Mouse (Mus musculus): Measurements from ENCODE around the gene Peli1. TPM values are rescaled to one million over a fixed set of nuclear protein-coding genes. Genes with fewer than 3 reads are reported as not detected.
"Not testable (repeated sequence)": the region's sequence is repeated elsewhere in the genome, so short reads cannot be mapped to it uniquely, and the experiment has no call there.

The Peli1 gene
- polyA plus RNA-seq, 1 experiment from 2014 or later = 58.0 TPM

- H3K4me2 ChIP-seq = no peak overlapping the region
- H3K36me3 ChIP-seq = no peaks in the 10 kb centered on the region
- no peak overlapping the region for H3K9ac ChIP-seq (replicated peaks)
- H3K9me3 ChIP-seq (replicated peaks) = no peaks in the 10 kb centered on the region
- H3K27ac ChIP-seq (replicated peaks) = no peak overlapping the region
- no peak overlapping the region for H3K4me3 ChIP-seq (replicated peaks)
- H3K4me1 ChIP-seq = no peaks in the 10 kb centered on the region
- no peaks in the 10 kb centered on the region for H3K27me3 ChIP-seq (replicated peaks)
- no peak for ATAC-seq (ENCODE audit: low FRiP score)
Observed at GRCm38 (mm10) chr11:21176491-21176890, 85.4 kb downstream of the Peli1 start.

GRCm38 (mm10) chr11:21178343-21178742 lies 87.3 kb downstream of the Peli1 start:
- Histone ChIP-seq H3K9ac (replicated peaks) (no peak overlapping the region), H3K27ac (replicated peaks) (no peak overlapping the region), H3K4me1 (no peaks in the 10 kb centered on the region), H3K9me3 (replicated peaks) (no peaks in the 10 kb centered on the region), H3K4me3 (replicated peaks) (no peak overlapping the region), H3K4me2 (no peak overlapping the region), H3K27me3 (replicated peaks) (no peaks in the 10 kb centered on the region), H3K36me3 (no peaks in the 10 kb centered on the region)
- ATAC-seq (ENCODE audit: low FRiP score) = no peak; the same call in 1 of the 2 replicates
- WGBS = 57% methylated on average over 4 of the region's 4 CpGs

GRCm38 (mm10) chr11:21178998-21179645 lies 88.0 kb downstream of the Peli1 start:
- no peaks in the 10 kb centered on the region for H3K36me3 ChIP-seq
- H3K4me1 ChIP-seq = no peaks in the 10 kb centered on the region
- no peak overlapping the region for H3K27ac ChIP-seq (replicated peaks)
- H3K27me3 ChIP-seq (replicated peaks) = no peaks in the 10 kb centered on the region
- no peaks in the 10 kb centered on the region for H3K9me3 ChIP-seq (replicated peaks)
- H3K4me2 ChIP-seq = no peak overlapping the region
- H3K9ac ChIP-seq (replicated peaks) = no peak overlapping the region
- H3K4me3 ChIP-seq (replicated peaks) = no peak overlapping the region
- 91% methylated on average over 8 of the region's 8 CpGs for WGBS
- no peak for ATAC-seq (ENCODE audit: low FRiP score)

GRCm38 (mm10) chr11:21179873-21180272 lies 88.8 kb downstream of the Peli1 start:
- WGBS = 94% methylated on average over 8 of the region's 9 CpGs
- H3K9ac ChIP-seq (replicated peaks); H3K4me1 ChIP-seq; H3K9me3 ChIP-seq (replicated peaks); H3K4me3 ChIP-seq (replicated peaks); H3K27ac ChIP-seq (replicated peaks); H3K27me3 ChIP-seq (replicated peaks); H3K36me3 ChIP-seq; H3K4me2 ChIP-seq; ATAC-seq (ENCODE audit: low FRiP score): not testable (repeated sequence)

GRCm38 (mm10) chr11:21180650-21181049 lies 89.6 kb downstream of the Peli1 start:
- Histone ChIP-seq H3K36me3 (no peaks in the 10 kb centered on the region), H3K27me3 (replicated peaks) (no peaks in the 10 kb centered on the region), H3K27ac (replicated peaks) (no peak overlapping the region), H3K4me3 (replicated peaks) (no peak overlapping the region), H3K4me1 (no peaks in the 10 kb centered on the region), H3K9me3 (replicated peaks) (no peaks in the 10 kb centered on the region), H3K4me2 (no peak overlapping the region), H3K9ac (replicated peaks) (no peak overlapping the region)
- no peak for ATAC-seq (ENCODE audit: low FRiP score)
- 64% methylated on average over 1 of the region's 1 CpGs for WGBS

- Histone ChIP-seq H3K4me1 (no peaks in the 10 kb centered on the region), H3K9ac (replicated peaks) (no peak overlapping the region), H3K36me3 (no peaks in the 10 kb centered on the region), H3K4me2 (no peak overlapping the region), H3K4me3 (replicated peaks) (no peak overlapping the region), H3K27me3 (replicated peaks) (no peaks in the 10 kb centered on the region), H3K9me3 (replicated peaks) (no peaks in the 10 kb centered on the region), H3K27ac (replicated peaks) (no peak overlapping the region)
- 95% methylated on average over 2 of the region's 2 CpGs for whole genome bisulfite sequencing
- no peak for ATAC-seq (ENCODE audit: low FRiP score)
Observed at GRCm38 (mm10) chr11:21181616-21182015, 90.5 kb downstream of the Peli1 start.

- no peak overlapping the region for H3K4me2 ChIP-seq
- H3K27ac ChIP-seq (replicated peaks) = no peak overlapping the region
- H3K36me3 ChIP-seq = no peaks in the 10 kb centered on the region
- H3K4me3 ChIP-seq (replicated peaks) = no peak overlapping the region
- no peak for ATAC-seq (ENCODE audit: low FRiP score)
- H3K9me3 ChIP-seq (replicated peaks) = no peaks in the 10 kb centered on the region
- H3K4me1 ChIP-seq = no peaks in the 10 kb centered on the region
- WGBS = 86% methylated on average over 1 of the region's 1 CpGs
- H3K27me3 ChIP-seq (replicated peaks) = no peaks in the 10 kb centered on the region
- no peak overlapping the region for H3K9ac ChIP-seq (replicated peaks)
Observed at GRCm38 (mm10) chr11:21182709-21183108, 91.6 kb downstream of the Peli1 start.

GRCm38 (mm10) chr11:21191821-21192220 lies 100.7 kb downstream of the Peli1 start:
- 94% methylated on average over 8 of the region's 8 CpGs for WGBS
- not testable (repeated sequence) for H3K4me3 ChIP-seq (replicated peaks); ATAC-seq (ENCODE audit: low FRiP score)

GRCm38 (mm10) chr11:21194851-21195250 lies 103.8 kb downstream of the Peli1 start:
- ATAC-seq (ENCODE audit: low FRiP score) = no peak
- Histone ChIP-seq H3K9me3 (replicated peaks) (no peaks in the 10 kb centered on the region), H3K27ac (replicated peaks) (no peak overlapping the region), H3K27me3 (replicated peaks) (no peaks in the 10 kb centered on the region), H3K36me3 (no peaks in the 10 kb centered on the region), H3K4me3 (replicated peaks) (no peak overlapping the region), H3K4me2 (no peak overlapping the region), H3K9ac (replicated peaks) (no peak overlapping the region), H3K4me1 (no peaks in the 10 kb centered on the region)
- 97% methylated on average over 3 of the region's 3 CpGs for WGBS

More at GRCm38 (mm10) chr11:21191821-21192220, 100.7 kb downstream of the Peli1 start:
- not testable (repeated sequence) for H3K27ac ChIP-seq (replicated peaks); H3K36me3 ChIP-seq; H3K9ac ChIP-seq (replicated peaks); H3K27me3 ChIP-seq (replicated peaks); H3K4me1 ChIP-seq; H3K4me2 ChIP-seq; H3K9me3 ChIP-seq (replicated peaks)

Other genes starting within 250 kb of the Peli1 start
- gene Vps54, start 148.0 kb downstream of the Peli1 start, polyA plus RNA-seq (2015; fragmentation: Nextera tagmentation; extraction: Ambion mirVana) = 10.3 and 10.4 TPM in 2 replicates

Data from neural tube, embryonic 15.5 days (tissue).